Mouse (Mus musculus): Measurements from ENCODE around the gene Tob1. TPM values are rescaled to one million over a fixed set of nuclear protein-coding genes. Genes with fewer than 3 reads are reported as not detected.
A peak's percentile ranks its signal among the peaks of the same experiment; 100 is the strongest.

Gene Tob1
- polyA plus RNA-seq, 1 experiment = 10.7 TPM

DNA sequence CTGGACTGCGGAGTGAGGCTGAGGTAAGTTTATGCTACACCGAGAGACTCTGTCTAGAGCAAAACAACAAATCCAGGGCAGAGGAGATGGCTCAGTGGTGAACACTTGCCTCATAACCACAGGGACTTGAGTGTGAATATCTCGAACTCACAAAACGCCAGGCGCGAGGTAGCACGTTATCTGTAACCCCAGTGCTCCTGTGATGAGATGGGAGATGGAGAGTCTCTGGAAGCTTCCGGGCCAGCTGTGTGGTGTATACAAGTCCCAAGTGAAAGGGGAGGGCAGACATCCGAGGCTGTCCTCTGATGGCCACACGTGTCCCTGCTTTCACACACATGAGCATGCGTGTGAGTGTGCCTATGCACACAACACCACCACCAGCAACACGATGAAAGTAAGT, 23.1 kb downstream of the Tob1 start:
- no peak overlapping the region for H3ac ChIP-seq (ENCODE audit: control insufficient read depth, insufficient read length, low read depth)
- TF ChIP-seq CTCF (IDR thresholded peaks at IDR 0.05; ENCODE audit: control insufficient read depth, insufficient read depth, insufficient read length) = no peak
- no peak for TF ChIP-seq MYOD1 (IDR thresholded peaks at IDR 0.05; ENCODE audit: control insufficient read depth, insufficient read length, low read depth)
- TF ChIP-seq USF1 (IDR thresholded peaks at IDR 0.05; ENCODE audit: low read depth) = no peak
- TF ChIP-seq MAX (IDR thresholded peaks at IDR 0.05) = no peak

GRCm38 (mm10) chr11:94234857-94235256, 23.6 kb downstream of the Tob1 start:
- H3K27me3 ChIP-seq (ENCODE audit: control insufficient read depth, insufficient read depth, insufficient read length) = no peaks in the 10 kb centered on the region
- no peak for TF ChIP-seq USF1 (IDR thresholded peaks at IDR 0.05; ENCODE audit: low read depth)
- no peak for TF ChIP-seq MYOG (IDR thresholded peaks at IDR 0.05; ENCODE audit: control insufficient read depth, extremely low read depth, insufficient read length)
- TF ChIP-seq CEBPB (IDR thresholded peaks at IDR 0.05; ENCODE audit: low read depth) = no peak
- no peak for TF ChIP-seq CTCF (IDR thresholded peaks at IDR 0.05; ENCODE audit: control insufficient read depth, insufficient read depth, insufficient read length)
- no peak for TF ChIP-seq MAX (IDR thresholded peaks at IDR 0.05)
- no peak for TF ChIP-seq FOSL1 (IDR thresholded peaks at IDR 0.05; ENCODE audit: insufficient read depth, low read length, poor library complexity, severe bottlenecking)
- no peak for TF ChIP-seq MYOD1 (IDR thresholded peaks at IDR 0.05; ENCODE audit: control insufficient read depth, insufficient read length, low read depth)
- no peak overlapping the region for H3K4me3 ChIP-seq (ENCODE audit: insufficient read depth, poor library complexity, severe bottlenecking)
- H3K79me3 ChIP-seq (ENCODE audit: low read depth) = no peaks in the 10 kb centered on the region
- H3K79me2 ChIP-seq (ENCODE audit: control insufficient read depth, insufficient read depth) = no peaks in the 10 kb centered on the region
- H3ac ChIP-seq (ENCODE audit: control insufficient read depth, insufficient read length, low read depth) = no peak overlapping the region
- no peaks in the 10 kb centered on the region for H3K36me3 ChIP-seq (ENCODE audit: control insufficient read depth, insufficient read depth)

More for the DNA sequence above, 23.1 kb downstream of the Tob1 start:
- Histone ChIP-seq H3K27me3 (ENCODE audit: control insufficient read depth, insufficient read depth, insufficient read length) (no peaks in the 10 kb centered on the region), H3K4me3 (ENCODE audit: insufficient read depth, poor library complexity, severe bottlenecking) (no peak overlapping the region), H3K36me3 (ENCODE audit: control insufficient read depth, insufficient read depth) (no peaks in the 10 kb centered on the region), H3K79me2 (ENCODE audit: control insufficient read depth, insufficient read depth) (no peaks in the 10 kb centered on the region), H3K79me3 (ENCODE audit: low read depth) (no peaks in the 10 kb centered on the region)

DNA sequence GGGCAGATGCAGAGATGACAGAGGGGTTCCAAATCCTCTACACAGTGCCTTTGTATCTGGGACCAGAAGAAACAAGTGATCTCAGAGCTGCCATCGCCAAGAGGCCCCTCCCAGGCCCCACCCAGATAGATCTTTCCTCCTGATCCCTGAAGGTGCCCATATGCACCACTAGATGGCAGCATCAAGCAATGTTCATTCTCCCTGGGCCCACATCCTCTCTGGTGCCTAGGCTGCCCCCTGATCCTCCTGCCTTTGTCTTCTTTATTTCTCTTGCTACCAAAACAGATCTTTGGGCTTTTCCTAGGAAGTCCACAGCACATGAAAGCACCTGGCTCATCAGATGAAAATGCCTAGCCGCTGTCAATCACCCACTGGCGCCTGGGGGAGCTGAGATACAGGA, 24.8 kb downstream of the Tob1 start:
- Histone ChIP-seq H3K79me3 (ENCODE audit: low read depth) (no peaks in the 10 kb centered on the region), H3K79me2 (ENCODE audit: control insufficient read depth, insufficient read depth) (no peaks in the 10 kb centered on the region), H3K36me3 (ENCODE audit: control insufficient read depth, insufficient read depth) (no peaks in the 10 kb centered on the region), H3ac (ENCODE audit: control insufficient read depth, insufficient read length, low read depth) (peak overlapping the region; percentile 36), H3K4me3 (ENCODE audit: insufficient read depth, poor library complexity, severe bottlenecking) (no peak overlapping the region), H3K27me3 (ENCODE audit: control insufficient read depth, insufficient read depth, insufficient read length) (no peaks in the 10 kb centered on the region)
- TF ChIP-seq FOSL1 (IDR thresholded peaks at IDR 0.05; ENCODE audit: insufficient read depth, low read length, poor library complexity, severe bottlenecking) = no peak
- no peak for TF ChIP-seq MAX (IDR thresholded peaks at IDR 0.05)
- no peak for TF ChIP-seq MYOD1 (IDR thresholded peaks at IDR 0.05; ENCODE audit: control insufficient read depth, insufficient read length, low read depth)
- no peak for TF ChIP-seq CEBPB (IDR thresholded peaks at IDR 0.05; ENCODE audit: low read depth)
- TF ChIP-seq MYOG (IDR thresholded peaks at IDR 0.05; ENCODE audit: control insufficient read depth, extremely low read depth, insufficient read length) = no peak
- no peak for TF ChIP-seq USF1 (IDR thresholded peaks at IDR 0.05; ENCODE audit: low read depth)
- TF ChIP-seq CTCF (IDR thresholded peaks at IDR 0.05; ENCODE audit: control insufficient read depth, insufficient read depth, insufficient read length) = peak; percentile 26

DNA sequence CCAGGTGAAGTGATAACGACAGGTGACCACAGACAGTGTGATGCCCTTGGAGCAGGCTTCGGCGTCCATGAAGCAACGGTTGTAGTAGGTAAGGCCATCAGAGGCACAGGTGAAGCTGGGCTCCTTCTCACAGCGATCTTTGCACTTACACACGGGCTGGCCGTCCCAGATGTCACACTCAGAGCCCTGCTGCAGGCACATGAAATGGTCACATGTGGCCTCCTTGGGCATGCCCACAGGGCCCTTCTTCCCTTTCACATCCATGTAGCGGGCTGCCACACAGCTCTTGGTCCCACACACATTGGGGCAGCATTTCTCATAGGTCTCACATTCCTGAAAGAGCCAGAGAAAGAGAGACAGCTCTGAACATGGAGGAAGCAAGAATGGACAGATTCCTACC, 27.5 kb downstream of the Tob1 start:
- no peaks in the 10 kb centered on the region for H3K79me3 ChIP-seq (ENCODE audit: low read depth)
- H3K79me2 ChIP-seq (ENCODE audit: control insufficient read depth, insufficient read depth) = no peaks in the 10 kb centered on the region

DNA sequence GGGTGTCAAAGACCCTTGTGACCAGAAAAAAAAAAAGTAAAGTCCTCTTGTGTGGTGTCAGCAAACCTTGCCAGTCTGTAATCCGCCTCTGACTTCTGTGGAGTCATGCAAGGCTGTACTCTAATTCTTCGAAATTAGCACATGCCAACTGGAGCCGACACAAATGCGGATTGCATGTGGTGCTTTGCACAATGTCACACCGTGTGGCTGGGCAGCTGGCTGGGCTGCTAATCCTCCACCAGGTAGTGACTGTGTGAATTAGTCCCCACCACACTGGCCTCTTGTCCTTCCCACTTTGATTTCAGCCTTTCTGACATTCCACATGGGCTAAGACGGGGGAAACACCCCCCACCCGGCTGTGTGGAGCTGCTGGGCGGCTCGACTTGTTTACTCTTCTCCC, 28.5 kb downstream of the Tob1 start:
- Histone ChIP-seq H3K27me3 (ENCODE audit: control insufficient read depth, insufficient read depth, insufficient read length) (no peaks in the 10 kb centered on the region), H3K4me3 (ENCODE audit: insufficient read depth, poor library complexity, severe bottlenecking) (no peak overlapping the region), H3K79me3 (ENCODE audit: low read depth) (no peaks in the 10 kb centered on the region), H3K79me2 (ENCODE audit: control insufficient read depth, insufficient read depth) (no peaks in the 10 kb centered on the region), H3ac (ENCODE audit: control insufficient read depth, insufficient read length, low read depth) (no peak overlapping the region), H3K36me3 (ENCODE audit: control insufficient read depth, insufficient read depth) (no peaks in the 10 kb centered on the region)
- no peak for TF ChIP-seq MAX (IDR thresholded peaks at IDR 0.05)
- no peak for TF ChIP-seq MYOG (IDR thresholded peaks at IDR 0.05; ENCODE audit: control insufficient read depth, extremely low read depth, insufficient read length)
- TF ChIP-seq MYOD1 (IDR thresholded peaks at IDR 0.05; ENCODE audit: control insufficient read depth, insufficient read length, low read depth) = no peak
- TF ChIP-seq CTCF (IDR thresholded peaks at IDR 0.05; ENCODE audit: control insufficient read depth, insufficient read depth, insufficient read length) = no peak
- no peak for TF ChIP-seq USF1 (IDR thresholded peaks at IDR 0.05; ENCODE audit: low read depth)
- no peak for TF ChIP-seq FOSL1 (IDR thresholded peaks at IDR 0.05; ENCODE audit: insufficient read depth, low read length, poor library complexity, severe bottlenecking)

More for the DNA sequence above, 27.5 kb downstream of the Tob1 start:
- H3K36me3 ChIP-seq (ENCODE audit: control insufficient read depth, insufficient read depth) = no peaks in the 10 kb centered on the region
- no peak overlapping the region for H3ac ChIP-seq (ENCODE audit: control insufficient read depth, insufficient read length, low read depth)
- no peak overlapping the region for H3K4me3 ChIP-seq (ENCODE audit: insufficient read depth, poor library complexity, severe bottlenecking)
- no peaks in the 10 kb centered on the region for H3K27me3 ChIP-seq (ENCODE audit: control insufficient read depth, insufficient read depth, insufficient read length)
- no peak for TF ChIP-seq USF1 (IDR thresholded peaks at IDR 0.05; ENCODE audit: low read depth)
- TF ChIP-seq MYOG (IDR thresholded peaks at IDR 0.05; ENCODE audit: control insufficient read depth, extremely low read depth, insufficient read length) = no peak
- TF ChIP-seq CTCF (IDR thresholded peaks at IDR 0.05; ENCODE audit: control insufficient read depth, insufficient read depth, insufficient read length) = no peak
- TF ChIP-seq MAX (IDR thresholded peaks at IDR 0.05) = no peak
- TF ChIP-seq FOSL1 (IDR thresholded peaks at IDR 0.05; ENCODE audit: insufficient read depth, low read length, poor library complexity, severe bottlenecking) = no peak
- no peak for TF ChIP-seq MYOD1 (IDR thresholded peaks at IDR 0.05; ENCODE audit: control insufficient read depth, insufficient read length, low read depth)
- TF ChIP-seq CEBPB (IDR thresholded peaks at IDR 0.05; ENCODE audit: low read depth) = no peak

- Histone ChIP-seq H3K27me3 (ENCODE audit: control insufficient read depth, insufficient read depth, insufficient read length) (no peaks in the 10 kb centered on the region), H3ac (ENCODE audit: control insufficient read depth, insufficient read length, low read depth) (no peak overlapping the region), H3K4me3 (ENCODE audit: insufficient read depth, poor library complexity, severe bottlenecking) (no peak overlapping the region), H3K36me3 (ENCODE audit: control insufficient read depth, insufficient read depth) (no peaks in the 10 kb centered on the region), H3K79me3 (ENCODE audit: low read depth) (no peaks in the 10 kb centered on the region), H3K79me2 (ENCODE audit: control insufficient read depth, insufficient read depth) (no peaks in the 10 kb centered on the region)
- TF ChIP-seq FOSL1 (IDR thresholded peaks at IDR 0.05; ENCODE audit: insufficient read depth, low read length, poor library complexity, severe bottlenecking) = no peak
Observed at GRCm38 (mm10) chr11:94242760-94243421, 31.6 kb downstream of the Tob1 start.
